Mouse (Mus musculus): ENCODE measurements around the gene Msrb1.
A peak's percentile ranks its signal among the peaks of the same experiment; 100 is the strongest.

The Msrb1 gene

DNA sequence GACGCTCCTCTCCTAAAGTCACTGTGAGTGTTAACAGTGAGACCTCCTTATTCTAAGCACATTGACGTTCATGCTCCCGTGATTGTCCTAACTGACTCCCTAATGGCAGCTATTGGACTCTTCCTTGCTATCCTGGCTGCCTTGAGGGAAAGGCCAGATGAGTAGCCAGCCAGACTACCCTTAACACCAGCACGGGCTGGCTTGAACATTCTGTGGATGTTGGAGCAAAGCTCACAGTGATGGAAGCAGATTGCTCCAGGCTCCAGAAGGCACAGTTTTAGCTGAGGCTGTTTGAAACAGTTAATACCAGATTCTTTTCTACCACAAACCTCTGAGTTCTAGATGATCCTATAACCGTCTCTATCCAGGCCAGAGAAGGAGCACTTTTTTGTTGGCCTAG lies 7.5 kb downstream of the Msrb1 start:
- DNase-seq (ENCODE audit: low spot score) = no peak

DNA sequence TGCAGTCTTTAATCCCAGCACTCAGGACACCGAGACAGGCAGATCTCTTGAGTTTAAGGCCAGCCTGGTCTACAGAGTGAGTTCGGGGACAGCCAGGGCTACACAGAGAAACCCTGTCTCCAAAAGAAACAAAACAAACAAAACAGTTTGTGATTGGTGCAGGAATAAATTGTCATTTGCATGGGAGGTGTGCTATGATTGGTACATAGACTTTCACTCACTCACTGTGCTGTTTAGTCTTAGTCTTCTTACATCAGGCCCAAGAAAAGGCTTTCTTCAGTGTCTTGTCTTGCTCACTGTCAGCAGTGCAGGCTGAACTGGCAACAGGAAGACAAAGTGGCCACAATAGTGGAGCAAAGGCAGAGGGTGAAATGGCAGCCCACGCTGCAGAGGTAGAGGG lies 7.9 kb downstream of the Msrb1 start:
- no peak for DNase-seq (ENCODE audit: low spot score)

DNA sequence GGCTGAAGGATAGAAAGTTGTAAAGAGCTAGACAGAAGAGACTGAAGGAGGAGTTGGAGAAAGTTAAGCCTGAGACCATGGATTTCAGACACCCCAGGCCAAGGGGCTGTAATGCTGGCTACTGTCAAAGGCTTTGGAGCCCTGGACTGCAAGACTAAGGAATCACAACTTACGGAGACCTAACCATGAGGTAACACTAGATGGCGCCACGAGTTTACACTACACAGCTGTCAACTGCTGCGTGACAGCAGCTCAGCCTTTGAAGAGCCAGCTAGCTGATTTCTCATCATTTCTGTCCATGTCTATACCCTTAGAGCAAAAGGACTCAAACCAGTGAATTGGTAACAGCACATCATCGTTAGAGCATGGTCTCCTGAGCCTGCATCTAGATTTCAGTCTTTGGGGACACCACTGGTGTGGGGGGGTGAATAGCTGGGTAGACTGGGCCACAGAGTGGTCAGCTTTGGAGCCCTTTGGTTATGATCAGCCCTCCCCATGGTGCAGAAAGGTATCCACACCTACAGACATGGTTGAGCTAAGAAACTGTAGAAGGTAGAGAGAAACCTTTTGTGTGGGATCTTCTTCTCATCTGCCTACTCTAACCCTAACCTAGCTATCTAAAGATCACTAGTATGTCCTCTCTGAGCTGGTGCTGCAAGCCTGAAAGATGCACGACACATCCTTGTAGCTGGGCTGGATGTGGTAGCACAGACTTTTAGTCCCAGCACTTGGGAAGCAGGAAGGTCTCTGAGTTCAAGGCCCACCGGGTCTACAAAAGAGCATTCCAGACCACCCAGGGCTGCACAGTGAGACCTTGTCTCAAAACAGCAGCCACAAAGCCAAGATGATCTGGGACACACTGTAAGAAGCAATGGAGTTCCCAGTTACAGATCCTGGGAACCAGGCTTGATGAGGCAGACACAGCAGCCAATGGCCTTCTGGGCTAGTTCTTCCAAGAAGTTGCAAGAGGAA lies 9.4 kb downstream of the Msrb1 start:
- DNase-seq (ENCODE audit: low spot score) = peak; percentile 79

DNA sequence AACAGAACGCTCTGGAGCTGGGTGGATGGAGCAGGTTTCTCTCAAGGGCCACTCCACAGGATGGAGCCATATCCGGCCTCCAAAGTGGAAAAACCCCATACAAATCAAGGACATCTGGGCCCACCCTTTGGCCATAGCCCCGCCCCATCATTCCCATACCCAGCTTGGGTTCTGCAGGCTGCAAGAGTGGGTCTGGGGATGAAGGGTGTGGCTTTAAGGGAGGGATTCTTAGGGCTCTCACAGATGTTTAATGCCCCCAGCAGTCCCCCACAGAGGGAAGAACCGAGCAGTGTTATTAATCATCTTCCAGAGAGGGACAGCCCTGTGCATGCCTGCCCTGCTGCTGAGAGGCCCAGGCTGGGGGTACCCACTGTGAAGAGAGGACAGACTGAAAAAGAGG lies 10.5 kb downstream of the Msrb1 start:
- DNase-seq (ENCODE audit: low spot score) = no peak

DNA sequence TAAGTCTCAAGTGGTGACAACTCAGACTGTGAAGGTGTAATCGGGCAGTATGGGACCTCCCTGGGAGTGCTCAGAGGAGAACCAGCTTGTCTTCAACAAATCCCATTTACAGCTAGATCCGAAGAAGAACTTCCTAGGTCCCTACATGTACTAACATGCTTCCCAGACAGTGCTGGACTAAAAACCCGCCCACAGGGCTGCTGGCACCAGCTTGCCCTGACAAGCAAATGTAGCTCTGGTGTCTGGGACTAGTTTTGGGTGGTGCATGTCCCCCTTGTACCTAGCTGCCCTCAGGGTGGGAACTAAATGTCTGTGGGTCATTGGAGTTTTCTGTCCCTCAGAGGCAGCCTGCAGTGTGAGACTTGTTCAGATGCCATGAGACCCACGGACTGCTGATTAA lies 15.1 kb downstream of the Msrb1 start:
- no peak for DNase-seq (ENCODE audit: low spot score)

DNA sequence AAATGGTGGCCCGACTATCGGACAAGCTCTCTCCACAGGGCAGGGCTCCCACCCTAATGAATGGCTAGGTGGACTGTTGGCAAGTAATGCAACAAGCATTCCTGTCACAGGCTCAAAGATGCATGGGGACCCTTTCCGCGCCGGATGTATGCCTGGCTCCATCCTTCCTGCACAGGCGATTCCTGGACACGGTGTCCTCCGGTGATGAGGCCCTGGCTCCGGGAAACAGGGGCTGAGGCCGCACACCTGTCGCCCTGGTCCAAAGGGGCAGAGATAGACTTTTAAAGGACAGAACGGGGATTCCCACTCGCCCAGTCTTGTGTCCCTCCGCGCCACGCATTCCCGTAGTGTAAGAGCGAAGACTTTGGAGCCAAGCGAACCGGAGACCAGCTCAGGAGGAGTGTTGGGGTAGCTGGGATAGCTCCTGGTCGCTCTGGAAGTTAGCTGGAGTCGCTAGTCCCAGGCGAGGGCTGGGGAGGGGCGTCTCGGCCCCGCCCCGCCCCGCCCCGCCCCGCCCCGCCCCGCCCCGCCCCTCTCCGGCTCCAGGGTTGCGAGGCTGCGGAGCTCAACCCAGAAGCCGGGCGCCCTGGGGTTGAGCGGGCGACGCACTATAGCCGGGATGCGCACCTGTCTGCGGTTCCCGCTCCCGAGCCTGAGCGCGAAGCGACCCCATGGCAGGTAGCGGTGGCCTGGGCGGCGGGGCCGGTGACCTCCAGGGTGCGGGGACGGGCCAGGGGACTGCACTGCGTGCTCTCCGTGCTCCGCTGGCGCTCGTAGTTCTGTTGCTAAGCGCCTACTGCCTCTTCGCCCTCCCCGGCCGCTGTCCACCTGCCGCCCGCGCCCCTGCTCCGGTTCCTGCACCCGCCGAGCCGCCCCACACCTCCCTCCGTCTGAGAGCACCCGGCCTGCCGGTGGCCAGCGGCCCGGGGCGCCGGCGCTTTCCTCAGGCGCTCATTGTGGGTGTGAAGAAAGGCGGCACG lies 16.3 kb downstream of the Msrb1 start, which contains the start of gene Hs3st6:
TSS of gene Hs3st6 (plus strand) at position 574 of the 980 bp plus-strand sequence.
- DNase-seq (ENCODE audit: low spot score) = peak; percentile 13

DNA sequence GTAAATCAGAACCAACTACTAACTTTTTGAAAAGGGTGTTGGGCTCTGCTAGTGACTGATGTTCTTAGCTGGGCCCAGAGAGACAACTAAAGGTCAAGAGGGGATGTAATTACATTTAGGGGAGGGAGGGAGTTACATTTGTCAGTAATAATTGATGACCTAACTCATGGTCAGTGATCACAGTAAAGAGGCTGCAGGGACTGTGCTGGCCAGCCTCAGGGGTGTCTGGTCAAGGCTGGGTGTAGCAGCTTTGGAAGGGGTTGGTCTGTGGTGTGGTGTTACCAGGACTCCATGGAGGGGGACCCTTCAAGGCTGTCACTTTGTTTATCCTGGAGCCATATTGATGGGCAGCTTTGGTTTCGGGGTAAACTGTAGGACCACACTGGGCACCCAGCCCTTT lies 21.0 kb downstream of the Msrb1 start:
- no peak for DNase-seq (ENCODE audit: low spot score)

DNA sequence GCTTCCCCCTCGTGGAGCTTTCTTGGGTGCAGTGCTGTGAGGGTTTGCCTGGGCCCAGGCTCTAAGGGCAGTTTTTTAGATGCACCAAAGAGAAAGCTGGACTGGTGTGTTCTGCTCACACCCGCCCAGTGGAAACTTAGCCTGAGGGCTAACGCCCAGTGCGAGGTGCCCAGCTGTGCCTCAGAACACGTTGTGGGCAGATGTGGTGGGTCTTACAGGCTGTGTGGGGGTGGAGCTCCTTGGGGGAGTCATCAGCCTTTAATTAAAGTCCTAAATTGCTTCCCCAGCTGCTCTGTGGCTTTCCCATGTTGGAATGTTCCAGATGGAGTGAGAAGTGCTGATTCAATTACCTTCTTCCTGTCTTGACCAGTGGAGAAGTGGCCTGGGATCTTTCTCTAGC lies 24.7 kb downstream of the Msrb1 start:
- no peak for DNase-seq (ENCODE audit: low spot score)

DNA sequence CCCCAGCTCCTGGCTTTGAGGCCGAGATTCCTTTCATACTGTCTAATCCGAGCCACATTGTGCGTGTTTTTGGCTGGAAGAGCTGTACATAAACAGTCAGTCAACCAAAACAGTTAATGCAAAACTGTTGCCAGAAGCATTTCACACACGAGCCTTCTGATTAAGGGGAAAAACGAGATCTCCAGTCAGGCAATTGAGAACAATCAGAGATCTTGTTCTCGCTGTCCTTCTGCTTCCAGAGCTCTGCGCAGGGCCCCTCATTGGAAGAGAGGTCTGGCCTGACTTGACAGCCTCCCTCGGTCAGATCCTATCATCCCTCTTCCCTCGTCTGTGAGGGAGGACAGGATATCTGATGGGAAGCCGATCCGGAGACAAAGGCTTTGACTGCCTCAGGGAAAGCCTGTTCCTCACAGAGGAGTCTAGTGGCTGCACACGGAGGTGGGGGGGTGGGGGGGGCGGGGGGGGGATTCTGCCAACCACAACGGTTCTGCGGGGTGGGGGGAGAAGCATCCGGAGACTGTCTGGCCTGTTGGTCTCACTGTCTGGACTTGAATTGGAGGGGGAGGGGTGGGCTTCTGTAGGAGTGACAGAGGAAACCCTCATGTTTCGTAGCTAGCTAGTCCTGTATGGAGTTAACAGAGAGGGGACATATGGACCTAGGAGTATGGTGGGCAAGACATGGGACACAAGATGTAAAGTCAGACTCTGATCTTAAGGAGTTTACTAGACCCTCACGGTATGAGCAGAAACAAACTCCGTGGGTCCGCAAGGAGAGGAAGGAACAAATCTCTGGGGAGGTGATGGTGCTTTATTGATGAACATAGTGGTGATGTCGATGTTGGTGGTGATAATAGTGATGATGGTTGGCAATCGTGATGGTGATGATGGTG lies 28.8 kb downstream of the Msrb1 start:
- DNase-seq (ENCODE audit: low spot score) = no peak

DNA sequence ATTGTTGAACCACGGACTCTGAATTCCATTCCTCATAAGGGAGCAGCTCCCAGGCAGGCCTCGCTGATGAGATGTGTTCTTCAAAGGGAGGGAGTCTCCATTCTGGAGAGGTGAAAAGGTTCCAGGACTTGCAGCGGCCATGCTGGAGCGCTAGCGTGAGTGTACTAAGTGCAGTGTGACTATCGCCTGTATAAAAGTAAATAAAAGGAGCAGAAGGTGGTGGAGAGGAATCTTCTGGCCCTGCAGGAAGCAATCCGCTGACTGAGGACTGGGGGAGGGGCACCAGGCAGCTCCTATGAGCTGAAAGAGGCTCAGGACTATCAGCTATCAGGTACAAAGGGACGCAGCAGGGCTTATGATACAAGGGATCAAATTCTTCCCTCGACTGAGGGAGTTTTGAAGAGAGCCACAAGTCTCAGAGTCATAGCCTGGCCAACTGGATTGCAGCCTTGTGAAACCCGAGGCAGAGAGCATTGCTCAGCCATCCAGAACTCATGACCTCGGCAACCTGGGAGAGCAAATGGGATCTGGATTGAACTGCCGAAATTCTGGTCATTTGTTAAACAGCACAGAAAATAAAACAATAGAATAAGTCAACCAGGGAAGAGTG lies 29.9 kb downstream of the Msrb1 start:
- DNase-seq (ENCODE audit: low spot score) = no peak

DNA sequence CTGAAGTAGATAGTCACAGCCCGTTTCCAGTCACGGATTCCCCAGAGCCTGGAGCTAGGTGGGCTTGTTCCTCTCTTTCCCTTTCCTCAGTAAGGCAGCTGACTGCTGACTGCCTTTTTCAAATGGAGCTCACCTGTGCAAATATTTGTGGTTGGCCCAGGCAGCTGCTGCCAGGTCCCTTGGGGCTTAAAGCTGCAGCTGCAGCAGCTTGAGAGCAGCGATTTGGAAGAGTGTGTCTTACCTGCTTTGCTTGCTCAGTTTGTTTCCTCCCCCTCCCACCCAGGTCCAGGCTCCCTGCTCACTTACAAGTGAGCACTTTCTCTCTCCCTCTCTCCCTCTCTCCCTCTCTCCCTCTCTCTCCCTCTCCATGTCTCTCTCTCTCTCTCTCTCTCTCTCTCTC lies 32.7 kb downstream of the Msrb1 start:
- no peak for DNase-seq (ENCODE audit: low spot score)

DNA sequence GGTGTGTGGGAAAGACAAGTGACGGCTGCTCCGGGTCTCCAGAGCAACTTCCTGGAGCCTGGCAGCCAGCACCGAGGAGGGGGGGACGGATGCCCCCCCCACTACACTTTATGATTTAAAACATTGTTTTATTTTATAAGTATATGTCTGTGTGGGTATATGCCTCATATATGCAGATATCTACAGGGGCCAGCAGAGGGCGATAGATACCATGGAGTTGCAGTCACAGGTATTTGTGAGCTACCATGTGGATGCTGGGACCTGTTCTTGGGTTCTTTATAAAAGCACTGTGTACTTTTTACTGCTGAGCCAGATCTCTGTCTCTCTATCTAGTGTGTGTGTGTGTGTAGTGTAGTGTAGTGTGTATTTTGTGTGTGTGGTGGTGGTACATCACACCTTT lies 36.8 kb downstream of the Msrb1 start:
- DNase-seq (ENCODE audit: low spot score) = no peak

DNA sequence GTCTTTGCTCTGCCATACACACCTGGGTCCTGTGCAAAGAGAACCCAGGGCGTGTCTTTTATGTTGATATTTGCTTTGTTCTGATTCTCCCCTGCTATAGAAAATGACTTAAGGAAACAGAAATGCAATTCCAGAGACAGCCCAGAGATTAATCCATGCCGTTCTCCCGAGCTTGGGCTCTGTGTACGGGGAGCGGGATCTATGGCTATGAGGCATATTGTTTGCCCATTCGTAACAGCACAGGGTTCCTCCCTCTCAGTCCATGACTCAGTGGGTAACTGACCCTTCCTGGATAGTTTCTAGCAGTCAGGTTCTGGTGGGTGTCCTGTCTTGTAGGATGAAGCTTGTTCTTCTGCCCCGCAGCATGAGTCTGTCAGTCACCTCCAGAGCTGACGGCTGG lies 38.7 kb downstream of the Msrb1 start:
- no peak for DNase-seq (ENCODE audit: low spot score)

DNA sequence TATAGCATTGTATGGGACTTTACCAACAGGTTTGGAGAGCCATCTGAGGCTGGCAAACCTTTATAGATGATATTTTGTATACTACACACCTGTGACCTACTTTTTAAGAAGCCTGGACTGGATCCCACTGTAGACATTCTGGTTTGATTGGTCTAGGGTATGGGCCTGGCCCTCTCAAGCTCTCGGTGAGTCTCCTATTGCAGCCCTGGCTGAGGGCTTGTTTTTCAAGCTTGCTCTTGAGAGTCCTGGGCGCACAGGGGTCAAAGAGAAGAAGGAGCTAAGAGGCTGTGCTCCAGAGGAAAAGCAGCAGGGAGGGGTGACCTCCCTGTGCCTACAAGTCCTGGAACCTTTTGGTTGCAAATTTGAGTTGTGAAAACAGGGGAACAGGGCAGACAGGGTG lies 40.6 kb downstream of the Msrb1 start:
- DNase-seq (ENCODE audit: low spot score) = no peak

DNA sequence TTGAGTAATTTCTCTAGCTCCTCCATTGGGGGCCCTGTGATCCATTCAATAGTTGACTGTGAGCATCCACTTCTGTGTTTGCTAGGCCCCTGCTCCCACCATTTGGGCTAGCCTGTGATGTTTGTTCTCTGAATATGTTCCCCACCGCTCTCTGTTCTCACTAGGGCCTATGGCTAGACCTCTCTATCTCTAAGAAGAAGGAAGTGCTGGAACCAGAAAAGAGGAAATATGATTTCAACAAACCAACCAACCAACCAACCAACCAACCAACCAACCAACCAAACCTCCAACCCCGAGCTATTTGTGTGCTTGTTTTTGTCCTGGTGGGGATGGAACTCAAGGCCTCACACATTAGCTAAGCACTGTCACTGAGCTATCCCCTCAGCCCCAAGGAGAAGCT lies 44.4 kb downstream of the Msrb1 start:
- DNase-seq (ENCODE audit: low spot score) = no peak

DNA sequence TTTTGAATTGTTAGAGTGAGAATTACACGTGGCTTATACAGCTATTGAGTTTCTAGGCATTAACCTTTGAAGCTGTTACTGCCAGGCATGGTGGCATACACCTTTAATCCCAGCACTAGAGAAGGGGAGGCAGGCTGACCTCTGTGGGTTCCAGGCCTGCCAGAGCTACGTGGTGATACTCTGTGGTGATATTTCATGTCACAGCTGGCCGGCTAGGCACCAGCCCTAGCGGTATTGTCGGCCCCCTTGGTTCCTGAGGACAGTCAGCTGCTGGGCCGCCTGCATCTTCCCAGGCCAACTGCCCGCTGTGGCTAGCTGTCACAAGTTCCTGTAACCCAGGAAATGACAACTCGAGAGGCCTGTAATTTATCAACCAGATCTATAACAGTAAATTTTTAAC lies 55.7 kb downstream of the Msrb1 start:
- no peak for DNase-seq (ENCODE audit: low spot score)

Measured in urinary bladder, postnatal 25 days (tissue).